Mouse (Mus musculus) limb, embryonic 14.5 days (tissue): Measurements from ENCODE around the gene Dspp. TPM values are rescaled to one million over a fixed set of nuclear protein-coding genes. Genes with fewer than 3 reads are reported as not detected.

Source experiments
- ATAC-seq: fragments of 200-750 bp; cut with Nextera tagmentation; 2 replicates; pipeline ENCODE4 v1.8.0; 2017; ENCODE audit warnings: low read depth, moderate number of reproducible peaks, moderate TSS enrichment; ENCODE audit not compliant: low FRiP score
- DNase-seq: peaks from one replicate; pipeline ENCODE4 v3.0.0-alpha.2; 2015; ENCODE audit warnings: low spot score
- H3K27ac ChIP-seq: fragments of 300-500 bp; sonication (generic); replicated peaks from 2 replicates; pipeline ENCODE4 v1.5.1; 2014; ENCODE audit warnings: low read depth, mild to moderate bottlenecking, low read length, moderate library complexity, mixed read lengths
- H3K27me3 ChIP-seq: fragments of 300-500 bp; sonication (generic); 2 replicates; pipeline ENCODE4 v1.6.1; 2014; ENCODE audit warnings: low read length, mixed read lengths; ENCODE audit not compliant: control insufficient read depth, insufficient read depth
- H3K36me3 ChIP-seq: fragments of 300-500 bp; sonication (generic); 2 replicates; pipeline ENCODE4 v1.6.1; 2014; ENCODE audit warnings: mild to moderate bottlenecking, low read length, moderate library complexity, mixed read lengths; ENCODE audit not compliant: control insufficient read depth, insufficient read depth
- H3K4me1 ChIP-seq: fragments of 300-500 bp; sonication (generic); 2 replicates; pipeline ENCODE4 v1.6.1; 2014; ENCODE audit warnings: antibody characterized with exemption, low read length, mixed read lengths; ENCODE audit not compliant: control insufficient read depth, insufficient read depth
- H3K4me2 ChIP-seq: fragments of 300-500 bp; sonication (generic); replicated peaks from 2 replicates; pipeline ENCODE4 v1.6.1; 2014; ENCODE audit warnings: low read depth, mild to moderate bottlenecking, low read length, moderate library complexity; ENCODE audit not compliant: severe bottlenecking
- H3K4me3 ChIP-seq: fragments of 300-500 bp; sonication (generic); replicated peaks from 2 replicates; pipeline ENCODE4 v1.5.1; 2014; ENCODE audit warnings: low read length
- H3K9ac ChIP-seq: fragments of 300-500 bp; sonication (generic); 2 replicates; pipeline ENCODE4 v1.6.1; 2014; ENCODE audit warnings: mild to moderate bottlenecking, low read depth, low read length, moderate library complexity; ENCODE audit not compliant: severe bottlenecking
- H3K9me3 ChIP-seq: fragments of 300-500 bp; sonication (generic); 2 replicates; pipeline ENCODE4 v1.6.1; 2016; ENCODE audit warnings: low read length; ENCODE audit not compliant: control insufficient read depth
- POLR2A ChIP-seq: fragments of 200-500 bp; IDR thresholded peaks from 2 replicates; pipeline ENCODE4 v1.8.0; 2012; ENCODE audit warnings: inconsistent platforms, mild to moderate bottlenecking, moderate library complexity, borderline replicate concordance; ENCODE audit not compliant: insufficient read depth, insufficient read length; ENCODE audit errors: extremely low read depth
- WGBS: fragments of 180-500 bp; shearing (Covaris S2); extraction: QIAGEN DNeasy Blood & Tissue Kit; methylation state at CpG from one replicate; pipeline ENCODE4 v1.1.7; 2014; 5-methylcytosine and 5-hydroxymethylcytosine counted together
- polyA plus RNA-seq, 2 experiments: library from polyadenylated mRNA; depleted of rRNA in 1 of 2; stranded (reverse) in 1 of 2; unstranded in 1 of 2; fragments of >200 nt; fragmentation: Nextera tagmentation in 1 of 2; extraction: Ambion mirVana in 1 of 2; gene quantifications; 2 replicates each; pipeline versions ENCODE4 v1.2.1 to v1.2.3; 2012 to 2014

Gene Dspp
- polyA plus RNA-seq, 2 experiments, result not detected

GRCm38 (mm10) chr5:104160581-104160980 is 9.9 kb upstream of the Dspp start:
- DNase-seq (no peak), ATAC-seq (no peak)
- Histone ChIP-seq H3K27ac (no peak overlapping the region), H3K36me3 (no peaks in the 10 kb centered on the region), H3K27me3 (no peaks in the 10 kb centered on the region), H3K4me2 (no peak overlapping the region), H3K4me3 (no peak overlapping the region), H3K9ac (no peak overlapping the region), H3K4me1 (no peaks in the 10 kb centered on the region), H3K9me3 (no peaks in the 10 kb centered on the region)
- WGBS, result 78% methylated on average over 3 of the region's 3 CpGs
- TF ChIP-seq POLR2A, result no peak

GRCm38 (mm10) chr5:104161390-104161789 is 9.1 kb upstream of the Dspp start:
- H3K4me3 ChIP-seq, result no peak overlapping the region
- no peaks in the 10 kb centered on the region for H3K27me3 ChIP-seq
- H3K4me1 ChIP-seq, result no peaks in the 10 kb centered on the region
- DNase-seq (no peak), ATAC-seq (no peak)
- H3K27ac ChIP-seq, result no peak overlapping the region
- WGBS, result 77% methylated on average over 1 of the region's 1 CpGs
- TF ChIP-seq POLR2A, result no peak
- H3K9ac ChIP-seq, result no peak overlapping the region
- no peaks in the 10 kb centered on the region for H3K9me3 ChIP-seq
- H3K4me2 ChIP-seq, result no peak overlapping the region
- no peaks in the 10 kb centered on the region for H3K36me3 ChIP-seq

- WGBS, result 35% methylated on average over 4 of the region's 4 CpGs
- H3K9ac ChIP-seq, result no peak overlapping the region
- no peaks in the 10 kb centered on the region for H3K4me1 ChIP-seq
- no peak for TF ChIP-seq POLR2A
- DNase-seq, result peak; percentile 29
- no peak overlapping the region for H3K27ac ChIP-seq
- no peak overlapping the region for H3K4me2 ChIP-seq
- H3K4me3 ChIP-seq, result no peak overlapping the region
- H3K9me3 ChIP-seq, result no peaks in the 10 kb centered on the region
- no peak for ATAC-seq
- no peaks in the 10 kb centered on the region for H3K36me3 ChIP-seq
- H3K27me3 ChIP-seq, result no peaks in the 10 kb centered on the region
These were observed 7.0 kb upstream of the Dspp start for GRCm38 (mm10) chr5:104163536-104163935.

- no peak overlapping the region for H3K4me3 ChIP-seq
- WGBS, result 80% methylated on average over 6 of the region's 6 CpGs
- H3K36me3 ChIP-seq, result no peaks in the 10 kb centered on the region
- H3K4me1 ChIP-seq, result no peaks in the 10 kb centered on the region
- H3K9ac ChIP-seq, result no peak overlapping the region
- H3K27ac ChIP-seq, result no peak overlapping the region
- ATAC-seq, result no peak
- H3K27me3 ChIP-seq, result no peaks in the 10 kb centered on the region
- no peaks in the 10 kb centered on the region for H3K9me3 ChIP-seq
- no peak overlapping the region for H3K4me2 ChIP-seq
- no peak for DNase-seq
- TF ChIP-seq POLR2A, result no peak
These were observed 2.6 kb downstream of the Dspp start for GRCm38 (mm10) chr5:104173094-104173493.

- no peak for ATAC-seq
- WGBS, result 78% methylated on average over 1 of the region's 1 CpGs
- no peak for TF ChIP-seq POLR2A
- H3K27me3 ChIP-seq, result no peaks in the 10 kb centered on the region
- H3K4me1 ChIP-seq, result no peaks in the 10 kb centered on the region
- no peak overlapping the region for H3K4me3 ChIP-seq
- no peaks in the 10 kb centered on the region; the same call in 1 of the 2 replicates for H3K9me3 ChIP-seq
- DNase-seq, result no peak
- no peak overlapping the region for H3K4me2 ChIP-seq
- no peak overlapping the region for H3K27ac ChIP-seq
- no peaks in the 10 kb centered on the region for H3K36me3 ChIP-seq
- no peak overlapping the region for H3K9ac ChIP-seq
These were observed 13.2 kb downstream of the Dspp start for GRCm38 (mm10) chr5:104183743-104184142.

- DNase-seq (no peak), ATAC-seq (no peak)
- Histone ChIP-seq H3K4me3 (no peak overlapping the region), H3K9ac (no peak overlapping the region), H3K27me3 (no peaks in the 10 kb centered on the region), H3K4me2 (no peak overlapping the region), H3K4me1 (no peaks in the 10 kb centered on the region), H3K36me3 (no peaks in the 10 kb centered on the region), H3K9me3 (no peaks in the 10 kb centered on the region; the same call in 1 of the 2 replicates), H3K27ac (no peak overlapping the region)
- WGBS, result 77% methylated on average over 3 of the region's 3 CpGs
- TF ChIP-seq POLR2A, result no peak
These were observed 16.8 kb downstream of the Dspp start for GRCm38 (mm10) chr5:104187281-104187680.
